Mouse (Mus musculus): ENCODE measurements around the gene Pgbd5. TPM values are rescaled to one million over a fixed set of nuclear protein-coding genes. Genes with fewer than 3 reads are reported as not detected.

Gene Pgbd5
- total and polyA plus RNA-seq, 3 experiments, result 0.43 to 0.98 (median 0.55) TPM

DNA sequence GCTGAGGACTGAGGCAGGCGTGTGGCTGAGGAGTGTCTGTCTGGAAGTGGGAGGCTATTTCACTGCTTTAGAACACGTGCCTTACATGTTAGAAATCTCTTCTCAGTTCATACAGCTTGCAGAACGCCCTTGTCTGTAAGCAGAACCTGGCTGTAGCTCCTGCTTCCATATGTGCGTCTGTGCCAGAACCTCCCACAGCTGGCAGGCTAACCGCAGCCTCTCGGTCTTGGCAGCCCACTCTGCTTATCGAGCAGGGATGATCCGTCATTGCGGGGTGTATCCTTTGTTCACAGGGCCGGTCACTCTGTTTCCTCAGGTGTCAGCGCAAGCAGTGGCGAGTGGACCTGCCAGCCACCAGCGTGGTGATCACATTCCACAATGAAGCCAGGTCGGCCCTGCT is 116.1 kb downstream of the Pgbd5 start:
- H3K27me3 ChIP-seq (ENCODE audit: control insufficient read depth, insufficient read depth, low read length), result no peaks in the 10 kb centered on the region
- intact Hi-C loops (cut with DNase I), result no loop called here
- TF ChIP-seq POLR2A (IDR thresholded peaks at IDR 0.05; ENCODE audit: insufficient read depth, low read depth, low read length) (no peak), CTCF (IDR thresholded peaks at IDR 0.05) (no peak), EP300 (IDR thresholded peaks at IDR 0.05; ENCODE audit: insufficient read depth, low read depth, low read length) (no peak)
- H3K9ac ChIP-seq (ENCODE audit: low read depth, low read length), result no peak overlapping the region
- H3K36me3 ChIP-seq (ENCODE audit: control insufficient read depth, insufficient read depth, low read length), result no peaks in the 10 kb centered on the region
- peaks cover 6% of the 10 kb centered on the region for H3K4me1 ChIP-seq (ENCODE audit: control insufficient read depth, insufficient read depth, low read length)
- no peaks in the 10 kb centered on the region for H3K79me2 ChIP-seq (replicated peaks; ENCODE audit: control insufficient read depth, insufficient read depth, low read length)
- no peak overlapping the region for H3K4me3 ChIP-seq
- DNase-seq, result peak in 1 of 2 experiments; percentile 55
- 64% methylated on average over 14 of the region's 14 CpGs for WGBS
- H3K27ac ChIP-seq, result no peak overlapping the region

GRCm38 (mm10) chr8:124321227-124321840 is 118.1 kb downstream of the Pgbd5 start:
- Histone ChIP-seq H3K4me3 (no peak overlapping the region), H3K36me3 (ENCODE audit: control insufficient read depth, insufficient read depth, low read length) (no peaks in the 10 kb centered on the region), H3K4me1 (ENCODE audit: control insufficient read depth, insufficient read depth, low read length) (peaks cover 13% of the 10 kb centered on the region), H3K79me2 (replicated peaks; ENCODE audit: control insufficient read depth, insufficient read depth, low read length) (no peaks in the 10 kb centered on the region), H3K9ac (ENCODE audit: low read depth, low read length) (no peak overlapping the region), H3K27me3 (ENCODE audit: control insufficient read depth, insufficient read depth, low read length) (no peaks in the 10 kb centered on the region), H3K27ac (no peak overlapping the region)
- WGBS, result 68% methylated on average over 12 of the region's 12 CpGs
- TF ChIP-seq POLR2A (IDR thresholded peaks at IDR 0.05; ENCODE audit: insufficient read depth, low read depth, low read length), result no peak
- no peak for TF ChIP-seq EP300 (IDR thresholded peaks at IDR 0.05; ENCODE audit: insufficient read depth, low read depth, low read length)
- no peak for TF ChIP-seq CTCF (IDR thresholded peaks at IDR 0.05)
- no peak for DNase-seq
- intact Hi-C loops (cut with DNase I), result no loop called here

- Histone ChIP-seq H3K79me2 (replicated peaks; ENCODE audit: control insufficient read depth, insufficient read depth, low read length) (no peaks in the 10 kb centered on the region), H3K27ac (peak overlapping the region; percentile 75), H3K27me3 (ENCODE audit: control insufficient read depth, insufficient read depth, low read length) (no peaks in the 10 kb centered on the region), H3K9ac (ENCODE audit: low read depth, low read length) (no peak overlapping the region), H3K36me3 (ENCODE audit: control insufficient read depth, insufficient read depth, low read length) (no peaks in the 10 kb centered on the region), H3K4me3 (no peak overlapping the region), H3K4me1 (ENCODE audit: control insufficient read depth, insufficient read depth, low read length) (peaks cover 17% of the 10 kb centered on the region)
- no peak for DNase-seq
- WGBS, result 74% methylated on average over 4 of the region's 4 CpGs
- intact Hi-C loops (cut with DNase I), result loop anchor here (5.0 kb wide), 2 partner anchors 37 to 87 kb away; partner anchors contain the start of gene Galnt2
- no peak for TF ChIP-seq POLR2A (IDR thresholded peaks at IDR 0.05; ENCODE audit: insufficient read depth, low read depth, low read length)
- TF ChIP-seq CTCF (IDR thresholded peaks at IDR 0.05), result no peak
- TF ChIP-seq EP300 (IDR thresholded peaks at IDR 0.05; ENCODE audit: insufficient read depth, low read depth, low read length), result no peak
These were observed 120.2 kb downstream of the Pgbd5 start for GRCm38 (mm10) chr8:124319316-124319652.

Other genes with a start within 250 kb of the Pgbd5 start
- gene Galnt2, start 208.3 kb downstream of the Pgbd5 start, total RNA-seq (2021), result 10 to 100 TPM; 35.2 to 42.9 TPM
- gene Galnt2, start 208.3 kb downstream of the Pgbd5 start, polyA plus RNA-seq (2012; rRNA removed), result 3.7 and 8.8 TPM in 2 replicates
- gene Cog2, start 81.1 kb upstream of the Pgbd5 start, total RNA-seq (2021), result 10 to 100 TPM; 25.9 to 28.4 TPM
- 11.5 and 15.9 TPM in 2 replicates for gene Cog2, start 81.1 kb upstream of the Pgbd5 start, polyA plus RNA-seq (2012; rRNA removed)
- 10 to 100 TPM; 10.3 to 10.5 TPM for gene Agt, start 130.0 kb upstream of the Pgbd5 start, total RNA-seq (2021)
- 9.4 and 10.1 TPM in 2 replicates for gene Agt, start 130.0 kb upstream of the Pgbd5 start, polyA plus RNA-seq (2012; rRNA removed)
- gene Capn9, start 136.5 kb upstream of the Pgbd5 start, total RNA-seq (2021), result not detected
- gene Capn9, start 136.5 kb upstream of the Pgbd5 start, polyA plus RNA-seq (2012; rRNA removed), result 0.06 TPM in 1 of 2 replicates, not detected in the other
- gene 2310022B05Rik, start 223.7 kb upstream of the Pgbd5 start, total RNA-seq (2021), result 10 to 100 TPM; 54.4 to 61.8 TPM
- 64.3 and 65.1 TPM in 2 replicates for gene 2310022B05Rik, start 223.7 kb upstream of the Pgbd5 start, polyA plus RNA-seq (2012; rRNA removed)